Mouse (Mus musculus) E14TG2a.4 (cell line): Measurements from ENCODE around the gene Arfgap2.
"Not testable (repeated sequence)": the region's sequence is repeated elsewhere in the genome, so short reads cannot be mapped to it uniquely, and the experiment has no call there.

Experiments used
- H3K27me3 ChIP-seq: 2 replicates; pipeline ENCODE4 v1.6.1; 2014; ENCODE audit warnings: low read length, control low read depth; ENCODE audit not compliant: insufficient read depth
- H3K36me3 ChIP-seq: 2 replicates; pipeline ENCODE4 v1.6.1; 2014; ENCODE audit warnings: low read length, control low read depth; ENCODE audit not compliant: insufficient read depth
- H3K4me1 ChIP-seq: replicated peaks from 2 replicates; pipeline ENCODE4 v1.6.1; 2014; ENCODE audit warnings: low read depth, low read length, control low read depth
- H3K4me3 ChIP-seq: replicated peaks from 2 replicates; pipeline ENCODE4 v1.5.1; 2014; ENCODE audit warnings: mild to moderate bottlenecking, low read length
- H3K9me3 ChIP-seq: 2 replicates; pipeline ENCODE4 v1.6.1; 2014; ENCODE audit warnings: low read length, control low read depth
- CTCF ChIP-seq: conservative IDR thresholded peaks from 2 replicates; pipeline ENCODE4 v1.5.1; 2014; ENCODE audit warnings: low read length
- NANOG ChIP-seq: IDR thresholded peaks from 2 replicates; pipeline ENCODE4 v1.6.1; 2014; ENCODE audit warnings: borderline replicate concordance, low read length, mixed read lengths
- POU5F1 ChIP-seq: IDR thresholded peaks from 2 replicates; pipeline ENCODE4 v1.6.1; 2014; ENCODE audit warnings: low read length, borderline replicate concordance

Gene Arfgap2

DNA sequence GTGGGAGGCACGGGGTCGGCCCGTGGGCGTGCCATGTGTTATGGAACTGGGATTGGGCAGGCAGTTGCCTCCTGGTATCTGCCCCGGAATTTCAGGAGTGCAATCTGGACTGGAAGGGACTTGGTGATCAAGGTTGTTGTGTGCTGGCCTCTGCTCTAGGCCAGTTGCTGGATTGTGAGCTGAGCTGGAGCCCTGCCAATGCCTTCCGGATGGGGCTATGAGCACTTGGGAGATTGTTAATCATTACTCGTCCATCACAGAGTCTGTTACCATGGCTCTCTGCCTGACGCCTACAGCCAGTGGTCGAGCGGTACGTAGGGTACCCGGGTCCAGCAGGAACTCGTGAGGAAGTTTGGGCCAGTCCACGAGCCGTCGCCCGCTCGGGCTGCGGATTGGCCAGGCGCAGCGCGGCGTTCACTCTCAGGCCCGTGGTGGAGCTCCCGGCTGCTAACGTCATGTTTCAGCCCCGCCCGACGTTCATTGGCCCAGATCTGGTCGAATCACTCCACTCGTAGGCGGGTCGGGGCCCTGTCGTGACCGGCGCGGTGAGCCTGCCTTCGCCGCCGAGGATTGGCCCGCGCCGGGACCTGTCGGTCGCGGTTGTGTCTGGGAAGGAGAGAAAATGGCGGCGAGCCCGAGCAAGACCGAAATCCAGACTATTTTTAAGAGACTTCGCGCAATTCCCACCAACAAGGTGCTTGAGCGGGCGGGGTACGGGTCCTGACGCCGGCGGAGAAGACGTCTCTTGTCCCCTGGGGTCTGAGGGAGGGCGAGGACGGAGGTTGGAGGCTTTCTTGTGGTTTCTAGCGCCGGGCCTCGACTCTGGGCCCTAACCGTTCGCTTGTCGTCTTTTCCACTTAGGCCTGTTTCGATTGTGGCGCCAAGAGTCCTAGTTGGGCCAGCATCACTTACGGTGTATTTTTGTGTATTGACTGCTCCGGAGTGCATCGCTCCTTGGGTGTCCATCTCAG, at the start of gene Arfgap2:
Gene Arfgap2 (plus strand): TSS at position 264 of the 971 bp plus-strand sequence.
- peak within 1 kb of the TSS; percentile 90 for H3K4me3 ChIP-seq
- peaks cover 18% of the 10 kb centered on the region for H3K27me3 ChIP-seq
- peaks cover 65% of the 10 kb centered on the region for H3K4me1 ChIP-seq
- H3K9me3 ChIP-seq, result no peaks in the 10 kb centered on the region
- TF ChIP-seq NANOG (no peak), CTCF (no peak), POU5F1 (no peak)
- H3K36me3 ChIP-seq, result peaks cover 43% of the 10 kb centered on the region

DNA sequence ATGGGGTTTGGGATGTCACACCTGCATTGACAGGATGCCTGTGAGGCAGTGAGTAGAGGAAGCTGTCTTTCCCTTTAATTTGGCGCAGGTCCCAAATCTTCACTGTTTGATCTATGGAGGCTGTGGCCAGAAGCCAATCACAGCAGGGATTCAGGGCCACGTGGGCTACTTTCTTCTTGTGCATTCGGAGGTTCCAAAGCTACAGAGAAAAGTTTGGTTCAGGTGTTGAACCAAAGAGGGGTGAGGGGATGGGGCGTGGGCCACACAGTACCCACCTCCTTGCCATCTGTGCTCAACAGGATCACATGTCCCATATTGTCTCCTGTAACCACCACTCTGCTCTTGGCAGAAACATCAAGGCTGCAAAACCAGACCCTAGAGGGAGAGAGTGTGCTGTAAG, 47.7 kb upstream of the Arfgap2 start:
- Histone ChIP-seq H3K27me3 (no peaks in the 10 kb centered on the region), H3K36me3 (peaks cover 44% of the 10 kb centered on the region), H3K9me3 (no peaks in the 10 kb centered on the region), H3K4me3 (no peak overlapping the region), H3K4me1 (peaks cover 16% of the 10 kb centered on the region)
- no peak for TF ChIP-seq NANOG

- H3K4me3 ChIP-seq, result no peak overlapping the region
- peaks cover 15% of the 10 kb centered on the region for H3K36me3 ChIP-seq
- TF ChIP-seq CTCF, result no peak
- no peak for TF ChIP-seq POU5F1
- no peak for TF ChIP-seq NANOG
- no peaks in the 10 kb centered on the region for H3K9me3 ChIP-seq
- H3K27me3 ChIP-seq, result no peaks in the 10 kb centered on the region
- H3K4me1 ChIP-seq, result peaks cover 16% of the 10 kb centered on the region
These were observed 44.3 kb upstream of the Arfgap2 start for GRCm38 (mm10) chr2:91220501-91220900.

- TF ChIP-seq POU5F1 (no peak), NANOG (no peak), CTCF (no peak)
- no peaks in the 10 kb centered on the region for H3K36me3 ChIP-seq
- no peaks in the 10 kb centered on the region for H3K27me3 ChIP-seq
- H3K4me1 ChIP-seq, result peaks cover 9% of the 10 kb centered on the region; the same call in 1 of the 2 replicates
- no peaks in the 10 kb centered on the region for H3K9me3 ChIP-seq
- H3K4me3 ChIP-seq, result no peak overlapping the region
These were observed 41.2 kb upstream of the Arfgap2 start for GRCm38 (mm10) chr2:91223614-91224013.

- Histone ChIP-seq H3K36me3 (peaks cover 16% of the 10 kb centered on the region), H3K27me3 (no peaks in the 10 kb centered on the region), H3K4me1 (no peaks in the 10 kb centered on the region), H3K4me3 (no peak overlapping the region), H3K9me3 (no peaks in the 10 kb centered on the region)
- no peak for TF ChIP-seq NANOG
- TF ChIP-seq CTCF, result no peak
- TF ChIP-seq POU5F1, result no peak
These were observed 35.0 kb upstream of the Arfgap2 start for GRCm38 (mm10) chr2:91229735-91230134.

- TF ChIP-seq POU5F1 (no peak), NANOG (no peak), CTCF (no peak; the same call in 1 of the 2 replicates)
- Histone ChIP-seq H3K4me1 (peaks cover 8% of the 10 kb centered on the region), H3K36me3 (peaks cover 16% of the 10 kb centered on the region), H3K27me3 (no peaks in the 10 kb centered on the region), H3K4me3 (peak within 1 kb of the TSS; percentile 87), H3K9me3 (no peaks in the 10 kb centered on the region)
These were observed 27.9 kb upstream of the Arfgap2 start, which contains the start of gene Ddb2 for GRCm38 (mm10) chr2:91236601-91237510. Gene Ddb2, minus strand, starts transcription at chr2:91236982.

GRCm38 (mm10) chr2:91237511-91238080, 27.2 kb upstream of the Arfgap2 start:
- not testable (repeated sequence) for H3K9me3 ChIP-seq, H3K4me1 ChIP-seq, H3K27me3 ChIP-seq
- H3K4me3 ChIP-seq, result peak overlapping the region; percentile 82
- H3K36me3 ChIP-seq, result peaks cover 16% of the 10 kb centered on the region
- peak; percentile 30; the same call in 1 of the 2 replicates for TF ChIP-seq CTCF

DNA sequence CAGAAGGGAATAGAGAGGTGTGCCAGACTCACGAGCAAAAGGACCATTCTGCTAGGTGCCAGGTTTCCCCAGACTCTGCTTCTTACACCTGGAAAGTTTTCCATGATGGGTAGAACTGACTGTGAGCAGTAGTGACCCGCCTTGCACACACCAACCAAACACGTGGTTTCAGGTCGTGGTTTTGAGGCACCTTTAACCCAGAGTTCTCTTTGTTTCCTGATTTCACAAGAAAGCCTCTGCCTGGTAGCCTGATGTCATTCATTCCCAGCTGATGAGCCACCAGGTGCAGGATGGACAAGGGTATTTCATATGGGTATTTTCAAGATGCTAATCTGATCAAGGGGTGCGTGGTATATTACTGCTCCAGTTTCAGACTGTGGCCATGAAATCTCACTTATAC, 22.2 kb upstream of the Arfgap2 start:
- TF ChIP-seq NANOG (no peak), POU5F1 (no peak), CTCF (no peak)

More for the DNA sequence above, 22.2 kb upstream of the Arfgap2 start:
- H3K27me3 ChIP-seq, result no peaks in the 10 kb centered on the region
- H3K9me3 ChIP-seq, result peaks cover 3% of the 10 kb centered on the region; the same call in 1 of the 2 replicates
- H3K4me1 ChIP-seq, result peaks cover 7% of the 10 kb centered on the region
- no peaks in the 10 kb centered on the region for H3K36me3 ChIP-seq
- no peak overlapping the region for H3K4me3 ChIP-seq
